Mouse (Mus musculus) embryonic fibroblast, embryonic 13.5 days (primary cell): ENCODE results near the gene Gm10100. TPM values are rescaled to one million over a fixed set of nuclear protein-coding genes. Genes with fewer than 3 reads are reported as not detected.
"Not testable (repeated sequence)": the region's sequence is repeated elsewhere in the genome, so short reads cannot be mapped to it uniquely, and the experiment has no call there.

Experiments used
- H3K27ac ChIP-seq: 2 replicates; pipeline ENCODE4 v1.5.1; 2012; ENCODE audit warnings: low read length, control low read depth, inconsistent platforms; ENCODE audit not compliant: insufficient read depth
- H3K4me1 ChIP-seq: 2 replicates; pipeline ENCODE4 v1.6.1; 2011; ENCODE audit warnings: low read length; ENCODE audit not compliant: control insufficient read depth, insufficient read depth
- H3K4me3 ChIP-seq: 2 replicates; pipeline ENCODE4 v1.5.1; 2011; ENCODE audit warnings: mild to moderate bottlenecking, control low read depth, low read length; ENCODE audit not compliant: insufficient read depth
- CTCF ChIP-seq: IDR thresholded peaks from 2 replicates; pipeline ENCODE4 v1.5.1; 2011; ENCODE audit warnings: mild to moderate bottlenecking, control low read depth, low read length, moderate library complexity, borderline replicate concordance; ENCODE audit not compliant: insufficient read depth
- POLR2A ChIP-seq: IDR thresholded peaks from 2 replicates; pipeline ENCODE4 v1.6.1; 2011; ENCODE audit warnings: low read depth, mild to moderate bottlenecking, control low read depth, low read length, moderate library complexity
- polyA plus RNA-seq: library from polyadenylated mRNA; stranded (reverse); fragments of >200 nt; gene quantifications from 2 replicates; pipeline ENCODE4 v1.2.4, GENCODE M21; 2011; ENCODE audit warnings: low read depth; ENCODE audit not compliant: missing spikeins, insufficient read length

Gene Gm10100
- polyA plus RNA-seq, result not detected in 2 replicates

GRCm38 (mm10) chr10:77726186-77726585, at the start of gene Gm10100:
Gm10100 (plus strand) TSS chr10:77726486.
- Histone ChIP-seq H3K27ac (no peak within 1 kb of the TSS), H3K4me3 (no peak within 1 kb of the TSS), H3K4me1 (no peaks in the 10 kb centered on the region)
- TF ChIP-seq POLR2A (no peak), CTCF (no peak)

DNA sequence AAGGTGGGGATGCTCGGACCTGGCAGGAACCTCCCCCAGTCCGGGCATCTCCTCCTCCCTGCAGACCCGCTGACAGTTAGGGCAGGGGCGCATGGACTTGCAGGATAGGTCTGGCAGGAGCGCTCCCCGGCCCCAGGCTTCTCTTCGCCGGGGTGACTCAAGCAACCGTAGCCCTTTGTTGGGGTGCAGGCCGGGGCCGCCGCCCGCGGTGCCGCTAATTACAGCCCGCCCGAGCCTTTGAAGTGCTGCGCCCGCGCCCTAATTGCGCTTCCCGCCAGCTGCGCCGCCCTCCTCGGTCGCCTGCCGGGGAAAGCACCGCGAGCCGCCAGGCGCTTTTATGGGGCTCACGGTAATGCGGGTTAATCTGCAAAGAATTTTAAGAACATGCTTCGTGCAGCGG, 48.7 kb upstream of the Gm10100 start:
- H3K27ac ChIP-seq, result no peak overlapping the region
- no peak overlapping the region for H3K4me3 ChIP-seq
- TF ChIP-seq POLR2A (no peak), CTCF (no peak)
- no peaks in the 10 kb centered on the region for H3K4me1 ChIP-seq

- no peak overlapping the region for H3K4me3 ChIP-seq
- no peaks in the 10 kb centered on the region for H3K4me1 ChIP-seq
- H3K27ac ChIP-seq, result no peak overlapping the region
- TF ChIP-seq CTCF, result no peak
These were observed 43.3 kb upstream of the Gm10100 start for GRCm38 (mm10) chr10:77682994-77683393.

- H3K27ac ChIP-seq, result no peak overlapping the region
- H3K4me3 ChIP-seq, result no peak overlapping the region
- H3K4me1 ChIP-seq, result no peaks in the 10 kb centered on the region
- no peak for TF ChIP-seq CTCF
- no peak for TF ChIP-seq POLR2A
These were observed 42.1 kb upstream of the Gm10100 start for GRCm38 (mm10) chr10:77684181-77684580.

- no peak within 1 kb of the TSS for H3K4me3 ChIP-seq
- no peak within 1 kb of the TSS for H3K27ac ChIP-seq
These were observed 40.2 kb upstream of the Gm10100 start, which contains the start of gene Tspear for GRCm38 (mm10) chr10:77685895-77686664. Tspear (plus strand) TSS chr10:77686569.

GRCm38 (mm10) chr10:77687021-77687420, 39.3 kb upstream of the Gm10100 start:
- TF ChIP-seq POLR2A, result no peak
- TF ChIP-seq CTCF, result no peak
- Histone ChIP-seq H3K4me1 (no peaks in the 10 kb centered on the region), H3K27ac (no peak overlapping the region), H3K4me3 (no peak overlapping the region)

More at GRCm38 (mm10) chr10:77685895-77686664, 40.2 kb upstream of the Gm10100 start, which contains the start of gene Tspear:
- TF ChIP-seq CTCF (no peak), POLR2A (no peak)
- H3K4me1 ChIP-seq, result no peaks in the 10 kb centered on the region

DNA sequence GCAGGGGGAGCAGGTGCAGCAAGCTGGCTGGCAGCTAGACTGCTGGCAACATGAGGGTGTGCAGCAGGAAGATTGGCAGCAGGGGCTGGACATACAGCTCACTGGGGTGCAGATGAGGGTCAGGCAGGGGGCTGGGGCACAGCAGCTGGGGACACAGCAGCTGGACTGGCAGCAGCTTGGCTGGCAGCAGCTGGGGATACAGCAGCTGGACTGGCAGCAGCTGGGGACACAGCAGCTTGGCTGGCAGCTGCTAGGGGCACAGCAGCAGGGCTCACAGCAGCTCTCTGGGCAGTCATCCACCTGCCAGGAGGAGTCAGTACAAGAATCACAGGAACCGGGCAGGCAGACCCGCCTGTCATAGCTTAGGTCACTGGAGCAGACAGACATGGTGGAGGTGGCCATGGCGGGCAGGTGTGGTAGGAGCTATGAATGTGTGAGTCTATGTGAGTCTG, 35.9 kb upstream of the Gm10100 start, which contains the start of gene Gm19402:
TSS of gene Gm19402 (minus strand) at position 402 of the 452 bp plus-strand sequence.
- H3K4me1 ChIP-seq, H3K27ac ChIP-seq: not testable (repeated sequence)

GRCm38 (mm10) chr10:77697133-77697532, 29.2 kb upstream of the Gm10100 start, which contains the start of gene Gm9508:
Gm9508 (minus strand) TSS chr10:77697233.
- Histone ChIP-seq H3K27ac (no peak within 1 kb of the TSS), H3K4me1 (no peaks in the 10 kb centered on the region), H3K4me3 (no peak within 1 kb of the TSS)
- TF ChIP-seq POLR2A (no peak), CTCF (no peak)

More for the DNA sequence above, 35.9 kb upstream of the Gm10100 start, which contains the start of gene Gm19402:
- H3K4me3 ChIP-seq, result not testable (repeated sequence)

DNA sequence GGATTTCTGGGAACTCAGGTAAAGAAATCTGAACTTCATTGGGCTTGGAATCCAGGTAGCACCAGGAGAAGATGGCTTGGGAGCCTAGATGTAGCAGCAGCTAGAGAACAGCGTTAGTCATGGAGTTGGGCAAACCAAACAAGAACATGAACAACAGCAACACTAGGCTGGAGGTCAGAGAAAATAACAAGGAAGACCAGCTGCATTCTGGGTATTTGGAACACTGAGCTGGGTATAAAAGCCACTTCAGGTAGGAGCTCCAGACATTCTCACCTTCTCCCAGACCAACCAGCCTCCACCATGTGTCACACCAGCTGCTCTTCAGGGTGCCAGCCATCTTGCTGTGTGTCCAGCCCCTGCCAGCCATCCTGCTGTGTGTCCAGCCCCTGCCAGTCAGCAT, 20.0 kb upstream of the Gm10100 start, which contains the start of gene Gm10272:
TSS of gene Gm10272 (plus strand) at position 301 of the 400 bp plus-strand sequence.
- no peak for TF ChIP-seq POLR2A
- TF ChIP-seq CTCF, result no peak
- Histone ChIP-seq H3K27ac (no peak within 1 kb of the TSS), H3K4me1 (no peaks in the 10 kb centered on the region), H3K4me3 (no peak within 1 kb of the TSS)

DNA sequence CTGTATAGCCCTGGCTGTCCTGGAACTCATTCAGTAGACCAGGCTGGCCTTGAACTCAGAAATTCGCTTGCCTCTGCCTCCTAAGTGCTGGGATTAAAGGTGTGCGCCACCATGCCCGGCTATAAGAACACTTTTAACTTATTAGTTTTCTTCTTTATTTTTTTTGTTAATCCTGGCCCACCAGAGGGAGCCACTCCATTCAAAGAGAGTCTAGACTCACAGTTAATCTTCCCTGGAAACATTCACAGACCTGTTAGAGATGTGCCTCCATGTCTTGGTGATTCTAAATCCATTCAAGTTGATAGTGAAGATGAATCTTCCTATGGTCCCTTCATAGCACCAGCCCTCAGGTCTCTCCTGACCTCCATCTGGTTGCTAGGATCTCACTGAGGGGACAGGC, 16.5 kb upstream of the Gm10100 start:
- no peak overlapping the region for H3K27ac ChIP-seq
- H3K4me1 ChIP-seq, result no peaks in the 10 kb centered on the region
- TF ChIP-seq CTCF, result no peak
- no peak for TF ChIP-seq POLR2A
- no peak overlapping the region for H3K4me3 ChIP-seq

GRCm38 (mm10) chr10:77711157-77711556, 15.1 kb upstream of the Gm10100 start, which contains the start of gene Gm10024:
Gm10024 (plus strand) TSS chr10:77711457.
- not testable (repeated sequence) for H3K27ac ChIP-seq, H3K4me3 ChIP-seq, H3K4me1 ChIP-seq
